Mouse (Mus musculus) liver, embryonic 16.5 days (tissue): ENCODE measurements around the gene Ndufa11. TPM values are rescaled to one million over a fixed set of nuclear protein-coding genes. Genes with fewer than 3 reads are reported as not detected.

ENCODE experiments used
- polyA plus RNA-seq: library from polyadenylated mRNA; unstranded; fragments of >200 nt; fragmentation: Nextera tagmentation; extraction: Ambion mirVana; gene quantifications from 2 replicates; pipeline ENCODE4 v1.2.1, GENCODE M21; 2015

Gene Ndufa11
- polyA plus RNA-seq, 1 experiment from 2014 or later = 210 TPM

Other genes starting within 250 kb of the Ndufa11 start
- gene Ptprs, start 241.3 kb upstream of the Ndufa11 start, polyA plus RNA-seq = 3.9 and 5.3 TPM in 2 replicates
- gene Znrf4, start 205.3 kb upstream of the Ndufa11 start, polyA plus RNA-seq = not detected in 2 replicates
- gene Gm20219, start 163.4 kb upstream of the Ndufa11 start, polyA plus RNA-seq = 0.12 and 0.24 TPM in 2 replicates
- 25.8 and 28.8 TPM in 2 replicates for gene Safb2, start 133.2 kb upstream of the Ndufa11 start, polyA plus RNA-seq
- 38.7 and 38.9 TPM in 2 replicates for gene Safb, start 132.9 kb upstream of the Ndufa11 start, polyA plus RNA-seq
- gene 2410015M20Rik, start 108.0 kb upstream of the Ndufa11 start, polyA plus RNA-seq = 129 and 149 TPM in 2 replicates
- gene Rpl36, start 104.4 kb upstream of the Ndufa11 start, polyA plus RNA-seq = 828 and 951 TPM in 2 replicates
- gene Lonp1, start 90.9 kb upstream of the Ndufa11 start, polyA plus RNA-seq = 35.0 and 36.3 TPM in 2 replicates
- gene Catsperd, start 89.6 kb upstream of the Ndufa11 start, polyA plus RNA-seq = 0.21 and 0.33 TPM in 2 replicates
- 35.9 and 37.0 TPM in 2 replicates for gene Ranbp3, start 44.5 kb upstream of the Ndufa11 start, polyA plus RNA-seq
- 2.8 and 4.2 TPM in 2 replicates for gene Vmac, start 255 bp downstream of the Ndufa11 start, polyA plus RNA-seq
- gene Nrtn, start 39.8 kb downstream of the Ndufa11 start, polyA plus RNA-seq = 0.49 and 1.0 TPM in 2 replicates
- 11.4 and 12.2 TPM in 2 replicates for gene Dus3l, start 47.0 kb downstream of the Ndufa11 start, polyA plus RNA-seq
- 0.42 and 0.44 TPM in 2 replicates for gene Prr22, start 52.5 kb downstream of the Ndufa11 start, polyA plus RNA-seq
- 12.4 and 12.6 TPM in 2 replicates for gene Rfx2, start 113.2 kb downstream of the Ndufa11 start, polyA plus RNA-seq
- gene Acsbg2, start 156.7 kb downstream of the Ndufa11 start, polyA plus RNA-seq = not detected in 2 replicates
- 0.02 and 0.05 TPM in 2 replicates for gene 1700061G19Rik, start 157.7 kb downstream of the Ndufa11 start, polyA plus RNA-seq
- 6.2 and 7.6 TPM in 2 replicates for gene Mllt1, start 217.6 kb downstream of the Ndufa11 start, polyA plus RNA-seq